Mouse (Mus musculus): ENCODE data around the gene Scd3. TPM values are rescaled to one million over a fixed set of nuclear protein-coding genes. Genes with fewer than 3 reads are reported as not detected.

Scd3 gene
- total and polyA plus RNA-seq, 3 experiments: 0.09 TPM; not detected in 2

Other genes starting within 250 kb of the Scd3 start
- under 1 TPM; 0.14 to 0.66 TPM for gene Cpn1, start 216.7 kb upstream of the Scd3 start, total RNA-seq (2021)
- gene Cpn1, start 216.7 kb upstream of the Scd3 start, polyA plus RNA-seq (2012; rRNA removed): not detected in 2 replicates
- gene Cyp2c23, start 174.1 kb upstream of the Scd3 start, total RNA-seq (2021): 1 to 10 TPM in 1 of 2 experiments, under 1 TPM in 1; 0.62 to 1.7 TPM
- gene Cyp2c23, start 174.1 kb upstream of the Scd3 start, polyA plus RNA-seq (2012; rRNA removed): 0.19 and 0.35 TPM in 2 replicates
- 10 to 100 TPM; 17.7 to 25.2 TPM for gene Erlin1, start 133.5 kb upstream of the Scd3 start, total RNA-seq (2021)
- gene Erlin1, start 133.5 kb upstream of the Scd3 start, polyA plus RNA-seq (2012; rRNA removed): 2.0 and 2.2 TPM in 2 replicates
- 10 to 100 TPM; 48.7 to 78.2 TPM for gene Chuk, start 95.8 kb upstream of the Scd3 start, total RNA-seq (2021)
- gene Chuk, start 95.8 kb upstream of the Scd3 start, polyA plus RNA-seq (2012; rRNA removed): 8.9 and 10.5 TPM in 2 replicates
- gene Cwf19l1, start 67.4 kb upstream of the Scd3 start, total RNA-seq (2021): 10 to 100 TPM; 16.5 to 25.4 TPM
- 3.3 and 6.2 TPM in 2 replicates for gene Cwf19l1, start 67.4 kb upstream of the Scd3 start, polyA plus RNA-seq (2012; rRNA removed)
- 10 to 100 TPM; 21.1 to 23.9 TPM for gene Bloc1s2, start 56.8 kb upstream of the Scd3 start, total RNA-seq (2021)
- 6.5 and 12.9 TPM in 2 replicates for gene Bloc1s2, start 56.8 kb upstream of the Scd3 start, polyA plus RNA-seq (2012; rRNA removed)
- not detected for gene Pkd2l1, start 10.8 kb upstream of the Scd3 start, total RNA-seq (2021)
- 0.02 TPM in 1 of 2 replicates, not detected in the other for gene Pkd2l1, start 10.8 kb upstream of the Scd3 start, polyA plus RNA-seq (2012; rRNA removed)
- 1,000 to 10,000 TPM in 1 of 2 experiments, 100 to 1,000 TPM in 1; 845 to 1,065 TPM for gene Scd2, start 90.4 kb downstream of the Scd3 start, total RNA-seq (2021)
- gene Scd2, start 90.4 kb downstream of the Scd3 start, polyA plus RNA-seq (2012; rRNA removed): 432 and 748 TPM in 2 replicates
- 1 to 10 TPM; 5.4 to 9.3 TPM for gene Scd4, start 129.8 kb downstream of the Scd3 start, total RNA-seq (2021)
- gene Scd4, start 129.8 kb downstream of the Scd3 start, polyA plus RNA-seq (2012; rRNA removed): 0.19 and 0.29 TPM in 2 replicates
- 1,000 to 10,000 TPM; 1,012 to 3,370 TPM for gene Scd1, start 204.6 kb downstream of the Scd3 start, total RNA-seq (2021)
- 10,217 and 11,584 TPM in 2 replicates for gene Scd1, start 204.6 kb downstream of the Scd3 start, polyA plus RNA-seq (2012; rRNA removed)

All from adrenal gland, adult 2 months (tissue).